Mouse (Mus musculus): ENCODE data around the gene Osgepl1. TPM values are rescaled to one million over a fixed set of nuclear protein-coding genes. Genes with fewer than 3 reads are reported as not detected.

Gene Osgepl1
- total RNA-seq, 2 experiments from 2014 or later: 17.9 to 18.9 TPM

Other genes starting within 250 kb of the Osgepl1 start
- not detected for gene 1700019A02Rik, start 126.0 kb upstream of the Osgepl1 start, total RNA-seq (2021)
- 10 to 100 TPM; 25.8 to 27.0 TPM for gene Pms1, start 16.6 kb upstream of the Osgepl1 start, total RNA-seq (2021)
- 1 to 10 TPM; 8.4 to 8.7 TPM for gene Ormdl1, start 16.5 kb upstream of the Osgepl1 start, total RNA-seq (2021)
- gene Gm28778, start 16.5 kb upstream of the Osgepl1 start, total RNA-seq (2021): under 1 TPM in 1 of 2 experiments, not detected in 1; 0.95 TPM
- not detected for gene Asdurf, start 39.0 kb downstream of the Osgepl1 start, total RNA-seq (2021)
- under 1 TPM; 0.13 to 0.30 TPM for gene Gm28551, start 39.0 kb downstream of the Osgepl1 start, total RNA-seq (2021)
- gene Asnsd1, start 39.1 kb downstream of the Osgepl1 start, total RNA-seq (2021): 10 to 100 TPM; 20.2 to 21.2 TPM

All from layer of hippocampus, postnatal 36 days (tissue).